ENCODE assay signal across 8 mouse cellular contexts in the genomic region with DNA sequence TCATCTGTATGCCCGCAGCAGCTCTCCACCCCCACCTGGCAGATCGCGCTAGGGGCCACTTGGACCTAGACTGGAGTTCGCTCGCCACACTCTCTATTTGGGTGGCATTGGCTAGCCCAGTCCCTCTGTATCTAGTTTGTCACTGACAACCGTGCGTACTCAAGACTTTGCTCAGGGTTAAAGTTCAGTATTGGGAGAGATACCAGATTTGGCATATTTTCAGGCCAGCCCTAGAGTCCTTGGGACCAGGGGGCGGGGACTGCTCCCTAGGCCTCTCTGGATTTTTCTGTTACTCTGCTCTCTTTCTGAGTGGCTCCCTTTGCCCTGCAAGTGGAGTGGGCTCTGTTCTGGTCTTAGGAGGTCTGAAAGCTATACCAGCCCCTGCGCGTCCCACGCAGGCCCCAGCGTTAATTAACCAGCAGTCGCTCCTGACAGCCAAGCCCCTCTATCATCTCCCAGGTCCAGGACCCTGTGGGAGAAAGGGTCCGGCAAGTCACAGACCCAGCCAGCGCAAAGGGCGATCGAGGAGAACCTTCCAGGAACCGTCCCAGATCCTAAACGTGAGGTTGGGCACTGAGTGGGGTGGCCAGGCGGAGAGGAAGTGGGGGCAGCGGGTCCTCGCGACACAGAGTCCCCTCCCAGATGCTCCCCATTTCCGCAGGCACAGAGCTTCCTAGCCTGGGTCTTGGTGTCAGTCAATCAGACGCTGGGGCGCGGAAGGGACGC. TPM values are rescaled to one million over a fixed set of nuclear protein-coding genes. Genes with fewer than 3 reads are reported as not detected.
A peak's percentile ranks its signal among the peaks of the same experiment; 100 is the strongest.
DNase-seq lines count a peak whose midpoint lies in the region; ATAC-seq and TF ChIP-seq lines count a peak whose summit lies in the region.

A gene (plus strand): TSS at position 256 of the 726 bp plus-strand sequence.

- H3K36me3 ChIP-seq in ES-Bruce4 (ENCODE audit: control insufficient read depth, insufficient read depth, low read length, poor library complexity, severe bottlenecking) = no peaks in the 10 kb centered on the region
- H3K36me3 ChIP-seq in intestine, postnatal 0 days (ENCODE audit: control insufficient read depth, insufficient read depth) = no peaks in the 10 kb centered on the region
- H3K36me3 ChIP-seq in liver, embryonic 11.5 days (ENCODE audit: control insufficient read depth, insufficient read depth, low read length) = no peaks in the 10 kb centered on the region
- H3K36me3 ChIP-seq in neural tube, embryonic 14.5 days (ENCODE audit: control insufficient read depth, insufficient read depth, low read length) = no peaks in the 10 kb centered on the region

- peak within 1 kb of the TSS; percentile 15 for H3K9ac ChIP-seq in ES-Bruce4 (ENCODE audit: low read depth, poor library complexity, severe bottlenecking)
- H3K9ac ChIP-seq in intestine, postnatal 0 days (ENCODE audit: low read depth, low read length) = peak within 1 kb of the TSS; percentile 65
- H3K9ac ChIP-seq in liver, embryonic 11.5 days (ENCODE audit: low read depth, low read length) = peak within 1 kb of the TSS; percentile 76
- peak within 1 kb of the TSS; percentile 82 for H3K9ac ChIP-seq in neural tube, embryonic 14.5 days (replicated peaks; ENCODE audit: low read depth, low read length)

- peak; percentile 72 for ATAC-seq in intestine, postnatal 0 days
- peak; percentile 61 for ATAC-seq in liver, embryonic 11.5 days (replicated peaks; ENCODE audit: low FRiP score)
- peak; percentile 61 for ATAC-seq in neural tube, embryonic 14.5 days (ENCODE audit: low read depth)

- TF ChIP-seq POLR2A in ES-Bruce4 (IDR thresholded peaks at IDR 0.05; ENCODE audit: insufficient read depth, low read length) = no peak

- no peak for TF ChIP-seq EP300 in ES-Bruce4 (IDR thresholded peaks at IDR 0.05; ENCODE audit: insufficient read depth, low read depth, low read length)

- H3K4me1 ChIP-seq in ES-Bruce4 (ENCODE audit: control insufficient read depth, insufficient read depth, low read length) = no peaks in the 10 kb centered on the region
- H3K4me1 ChIP-seq in intestine, postnatal 0 days (replicated peaks; ENCODE audit: control insufficient read depth, insufficient read depth, low read length) = 0 out of 2 replicates have a peak, but pooled peaks cover 9% of the 10 kb centered on the region
- H3K4me1 ChIP-seq in liver, embryonic 11.5 days (replicated peaks; ENCODE audit: control insufficient read depth, insufficient read depth, low read length) = peaks cover 10% of the 10 kb centered on the region
- H3K4me1 ChIP-seq in neural tube, embryonic 14.5 days (ENCODE audit: control insufficient read depth, insufficient read depth, low read length) = peaks cover 15% of the 10 kb centered on the region; the same call in 1 of the 2 replicates

- H3K27ac ChIP-seq in ES-Bruce4 (ENCODE audit: insufficient read depth, low read length) = no peak within 1 kb of the TSS
- peak within 1 kb of the TSS; percentile 80 for H3K27ac ChIP-seq in intestine, postnatal 0 days (ENCODE audit: low read depth, low read length)
- H3K27ac ChIP-seq in liver, embryonic 11.5 days (ENCODE audit: low read depth, low read length) = peak within 1 kb of the TSS; percentile 74
- peak within 1 kb of the TSS; percentile 92 for H3K27ac ChIP-seq in neural tube, embryonic 14.5 days (ENCODE audit: low read depth, low read length)

- WGBS in intestine, postnatal 0 days = 4% methylated on average over 28 of the region's 28 CpGs
- WGBS in liver, embryonic 11.5 days = 5% methylated on average over 28 of the region's 28 CpGs
- 3% methylated on average over 28 of the region's 28 CpGs for WGBS in neural tube, embryonic 14.5 days

- peak; percentile 59 for DNase-seq in 3134 (ENCODE audit: extremely low read depth, insufficient read length, low spot score)
- DNase-seq in embryo, embryonic 9.5 days (ENCODE audit: extremely low spot score) = peak; percentile 48
- DNase-seq in heart, adult 11 months = peak; percentile 95
- DNase-seq in liver, embryonic 11.5 days (ENCODE audit: low spot score) = no peak
- DNase-seq in spleen, adult 12 weeks (ENCODE audit: low spot score) = no peak

- H3K4me3 ChIP-seq in ES-Bruce4 (ENCODE audit: low read depth, low read length) = peak within 1 kb of the TSS; percentile 49
- peak within 1 kb of the TSS; percentile 67 for H3K4me3 ChIP-seq in intestine, postnatal 0 days (ENCODE audit: low read depth, low read length)
- peak within 1 kb of the TSS; percentile 65 for H3K4me3 ChIP-seq in liver, embryonic 11.5 days (ENCODE audit: low read depth, low read length)
- peak within 1 kb of the TSS; percentile 56 for H3K4me3 ChIP-seq in neural tube, embryonic 14.5 days (ENCODE audit: low read depth, low read length)

- no peaks in the 10 kb centered on the region for H3K27me3 ChIP-seq in ES-Bruce4 (ENCODE audit: control insufficient read depth, insufficient read depth, low read length, poor library complexity, severe bottlenecking)
- no peaks in the 10 kb centered on the region for H3K27me3 ChIP-seq in intestine, postnatal 0 days (replicated peaks; ENCODE audit: control insufficient read depth, insufficient read depth, low read length)
- H3K27me3 ChIP-seq in liver, embryonic 11.5 days (replicated peaks; ENCODE audit: control insufficient read depth, insufficient read depth, low read length) = no peaks in the 10 kb centered on the region
- no peaks in the 10 kb centered on the region for H3K27me3 ChIP-seq in neural tube, embryonic 14.5 days (ENCODE audit: control insufficient read depth, insufficient read depth, low read length)

- H3K4me2 ChIP-seq in intestine, postnatal 0 days (replicated peaks; ENCODE audit: low read depth) = peak within 1 kb of the TSS; percentile 89
- H3K4me2 ChIP-seq in liver, embryonic 11.5 days = peak within 1 kb of the TSS; percentile 97
- H3K4me2 ChIP-seq in neural tube, embryonic 14.5 days (ENCODE audit: low read depth, low read length) = peak within 1 kb of the TSS; percentile 96

- H3K9me3 ChIP-seq in ES-Bruce4 (replicated peaks; ENCODE audit: control insufficient read depth, insufficient read depth, low read length, poor library complexity, severe bottlenecking) = no peaks in the 10 kb centered on the region
- H3K9me3 ChIP-seq in intestine, postnatal 0 days (ENCODE audit: control insufficient read depth) = no peaks in the 10 kb centered on the region
- no peaks in the 10 kb centered on the region for H3K9me3 ChIP-seq in liver, embryonic 11.5 days (ENCODE audit: control insufficient read depth, low read length)
- no peaks in the 10 kb centered on the region for H3K9me3 ChIP-seq in neural tube, embryonic 14.5 days (ENCODE audit: control insufficient read depth, low read length)

- TF ChIP-seq CTCF in ES-Bruce4 (IDR thresholded peaks at IDR 0.05; ENCODE audit: low read depth, low read length) = no peak
- no peak for TF ChIP-seq CTCF in intestine, postnatal 0 days (IDR thresholded peaks at IDR 0.05; ENCODE audit: low read depth)

RNA-seq across cellular contexts. Expression of the gene that starts here (rescaled TPM):
- 5.3 and 7.0 TPM in 2 replicates for polyA plus RNA-seq in ES-Bruce4 (2011; ENCODE audit: insufficient read depth, insufficient read length, low read depth, missing spikeins)
- polyA plus RNA-seq in intestine, postnatal 0 days (2015; fragmentation: Nextera tagmentation; extraction: Ambion mirVana) = 16.9 and 18.2 TPM in 2 replicates
- 11.9 and 12.4 TPM in 2 replicates for polyA plus RNA-seq in liver, embryonic 11.5 days (2014; fragmentation: Nextera tagmentation; extraction: Ambion mirVana)
- polyA plus RNA-seq in neural tube, embryonic 14.5 days (2014; fragmentation: Nextera tagmentation; extraction: Ambion mirVana) = 31.3 and 32.8 TPM in 2 replicates

Comparison
In these comparisons a context has a peak if more than half of its experiments do, and no peak if none do; other contexts are left out.
1. DNase-seq: peak in 3134 (single experiment), embryo, embryonic 9.5 days (single experiment) and heart, adult 11 months (single experiment); none in liver, embryonic 11.5 days (single experiment) and spleen, adult 12 weeks (single experiment).
2. H3K9ac ChIP-seq: peak in every context shown above with its lines; median percentile 82 in neural tube, embryonic 14.5 days; 76 in liver, embryonic 11.5 days; 65 in intestine, postnatal 0 days; 15 in ES-Bruce4.
3. Peak in every context shown above with its lines, with median percentiles within 50 percentile points of each other: H3K4me3 ChIP-seq, ATAC-seq and H3K4me2 ChIP-seq.